Mouse (Mus musculus) intestine, embryonic 15.5 days (tissue): ENCODE measurements at regions not wholly inside any gene's neighbourhood (a gene's known extent, or its start where the extent isn't known, plus 50 kb on each side); places are given as distances from the start of the nearest gene placed in this dataset.
A peak's percentile ranks its signal among the peaks of the same experiment; 100 is the strongest.

Source experiments
- ATAC-seq: fragments of 200-750 bp; cut with Nextera tagmentation; 2 replicates; pipeline ENCODE4 v1.8.0; 2017; ENCODE audit warnings: moderate TSS enrichment, moderate library complexity
- H3K27ac ChIP-seq: fragments of 300-500 bp; sonication (generic); 2 replicates; pipeline ENCODE4 v1.5.1; 2015; ENCODE audit warnings: mild to moderate bottlenecking, inconsistent platforms
- H3K27me3 ChIP-seq: fragments of 300-500 bp; sonication (generic); replicated peaks from 2 replicates; pipeline ENCODE4 v1.6.1; 2015; ENCODE audit warnings: inconsistent platforms
- H3K36me3 ChIP-seq: fragments of 300-500 bp; sonication (generic); 2 replicates; pipeline ENCODE4 v1.6.1; 2015; ENCODE audit warnings: inconsistent platforms
- H3K4me1 ChIP-seq: fragments of 300-500 bp; sonication (generic); replicated peaks from 2 replicates; pipeline ENCODE4 v1.6.1; 2015; ENCODE audit warnings: inconsistent platforms
- H3K4me2 ChIP-seq: fragments of 300-500 bp; sonication (generic); replicated peaks from 2 replicates; pipeline ENCODE4 v1.6.1; 2015; ENCODE audit warnings: mild to moderate bottlenecking, inconsistent platforms
- H3K4me3 ChIP-seq: fragments of 300-500 bp; sonication (generic); replicated peaks from 2 replicates; pipeline ENCODE4 v1.5.1; 2015; ENCODE audit warnings: inconsistent platforms
- H3K9ac ChIP-seq: fragments of 300-500 bp; sonication (generic); 2 replicates; pipeline ENCODE4 v1.6.1; 2015; ENCODE audit warnings: inconsistent platforms
- H3K9me3 ChIP-seq: fragments of 300-500 bp; sonication (generic); 2 replicates; pipeline ENCODE4 v1.6.1; 2016; ENCODE audit warnings: inconsistent platforms
- WGBS: fragments of 180-500 bp; shearing (Covaris S2); methylation state at CpG from one replicate; pipeline ENCODE4 v1.1.7; 2015; 5-methylcytosine and 5-hydroxymethylcytosine counted together

DNA sequence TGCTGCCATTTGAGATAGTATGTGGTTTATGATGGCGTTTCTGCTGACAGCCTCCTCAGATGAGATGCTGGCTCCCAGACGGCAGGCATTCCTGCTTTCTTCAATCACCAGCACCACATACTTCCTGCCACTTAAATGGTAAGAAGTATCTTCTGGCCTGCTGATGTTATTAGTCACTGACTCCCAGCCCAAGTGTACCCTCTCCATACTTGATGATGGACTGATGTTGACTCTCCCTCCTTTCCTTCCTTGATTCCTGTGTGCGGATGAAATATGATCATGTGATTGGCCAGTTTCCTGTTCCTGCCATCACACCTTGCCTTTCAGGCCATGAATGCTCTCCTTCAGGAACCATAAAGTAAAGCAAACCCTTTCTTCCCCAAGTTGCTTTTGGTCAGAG is 50.8 kb upstream of the Rpl10-ps3 start:
- WGBS: 62% methylated on average over 3 of the region's 3 CpGs
- H3K36me3 ChIP-seq: no peaks in the 10 kb centered on the region
- H3K9ac ChIP-seq: no peak overlapping the region
- H3K9me3 ChIP-seq: no peaks in the 10 kb centered on the region
- no peaks in the 10 kb centered on the region for H3K4me1 ChIP-seq
- no peak for ATAC-seq
- no peak overlapping the region for H3K27ac ChIP-seq
- no peak overlapping the region for H3K4me3 ChIP-seq
- no peak overlapping the region for H3K4me2 ChIP-seq
- H3K27me3 ChIP-seq: no peaks in the 10 kb centered on the region

- WGBS: 33% methylated on average over 7 of the region's 7 CpGs
- no peak overlapping the region for H3K9ac ChIP-seq
- ATAC-seq: peak; percentile 56
- H3K4me3 ChIP-seq: no peak overlapping the region
- H3K36me3 ChIP-seq: no peaks in the 10 kb centered on the region
- H3K9me3 ChIP-seq: no peaks in the 10 kb centered on the region
- no peaks in the 10 kb centered on the region for H3K27me3 ChIP-seq
- H3K4me2 ChIP-seq: no peak overlapping the region
- H3K4me1 ChIP-seq: no peaks in the 10 kb centered on the region
- no peak overlapping the region for H3K27ac ChIP-seq
Measured at GRCm38 (mm10) chr9:50396051-50396450, 51.3 kb upstream of the Rpl10-ps3 start.

- 72% methylated on average over 4 of the region's 4 CpGs for WGBS
- ATAC-seq: no peak
- H3K9me3 ChIP-seq: no peaks in the 10 kb centered on the region
Measured at GRCm38 (mm10) chr9:50408396-50408795, 63.6 kb upstream of the Rpl10-ps3 start.

DNA sequence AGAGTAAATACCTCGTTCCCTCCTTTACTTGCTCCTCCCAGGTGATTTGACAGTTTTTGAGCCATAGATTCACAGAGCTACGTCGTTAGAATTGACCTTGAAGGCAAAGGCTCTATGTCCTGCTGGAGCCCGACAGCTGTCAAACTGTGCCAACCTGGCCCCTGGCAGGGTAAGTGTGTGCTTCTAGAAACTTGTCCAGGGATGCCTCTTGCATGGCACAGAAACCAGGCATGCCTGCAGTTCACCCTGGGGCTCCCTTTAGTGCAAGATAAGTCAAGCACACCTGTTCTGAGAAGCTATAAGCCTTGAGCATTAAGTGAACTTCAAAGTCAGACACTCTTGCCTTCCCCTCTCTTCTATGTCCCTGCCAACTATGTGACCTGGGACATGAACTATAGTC is 64.1 kb upstream of the Rpl10-ps3 start:
- no peaks in the 10 kb centered on the region for H3K9me3 ChIP-seq
- 59% methylated on average over 4 of the region's 4 CpGs for WGBS
- no peak for ATAC-seq

More at GRCm38 (mm10) chr9:50408396-50408795, 63.6 kb upstream of the Rpl10-ps3 start:
- Histone ChIP-seq H3K9ac (no peak overlapping the region), H3K27ac (no peak overlapping the region), H3K4me1 (no peaks in the 10 kb centered on the region), H3K36me3 (no peaks in the 10 kb centered on the region), H3K27me3 (no peaks in the 10 kb centered on the region), H3K4me3 (no peak overlapping the region), H3K4me2 (no peak overlapping the region)

GRCm38 (mm10) chr9:50412986-50413385 is 68.2 kb upstream of the Rpl10-ps3 start:
- 85% methylated on average over 8 of the region's 8 CpGs for WGBS
- no peak overlapping the region for H3K9ac ChIP-seq
- no peak for ATAC-seq
- H3K36me3 ChIP-seq: no peaks in the 10 kb centered on the region
- H3K27me3 ChIP-seq: no peaks in the 10 kb centered on the region
- H3K27ac ChIP-seq: no peak overlapping the region
- no peaks in the 10 kb centered on the region for H3K4me1 ChIP-seq
- H3K4me2 ChIP-seq: no peak overlapping the region
- H3K4me3 ChIP-seq: no peak overlapping the region
- no peaks in the 10 kb centered on the region for H3K9me3 ChIP-seq

More for the DNA sequence above, 64.1 kb upstream of the Rpl10-ps3 start:
- H3K36me3 ChIP-seq: no peaks in the 10 kb centered on the region
- H3K4me2 ChIP-seq: no peak overlapping the region
- H3K4me3 ChIP-seq: no peak overlapping the region
- no peak overlapping the region for H3K27ac ChIP-seq
- no peak overlapping the region for H3K9ac ChIP-seq
- H3K4me1 ChIP-seq: no peaks in the 10 kb centered on the region
- no peaks in the 10 kb centered on the region for H3K27me3 ChIP-seq

- 79% methylated on average over 9 of the region's 9 CpGs for WGBS
- no peaks in the 10 kb centered on the region for H3K27me3 ChIP-seq
- no peaks in the 10 kb centered on the region for H3K9me3 ChIP-seq
- no peak overlapping the region for H3K27ac ChIP-seq
- H3K4me2 ChIP-seq: no peak overlapping the region
- H3K9ac ChIP-seq: no peak overlapping the region
- H3K4me1 ChIP-seq: no peaks in the 10 kb centered on the region
- no peak for ATAC-seq
- no peaks in the 10 kb centered on the region for H3K36me3 ChIP-seq
- no peak overlapping the region for H3K4me3 ChIP-seq
Measured at GRCm38 (mm10) chr9:50413514-50414335, 69.0 kb upstream of the Rpl10-ps3 start.

- 61% methylated on average over 6 of the region's 6 CpGs for WGBS
- no peaks in the 10 kb centered on the region for H3K9me3 ChIP-seq
- no peaks in the 10 kb centered on the region for H3K4me1 ChIP-seq
- no peak overlapping the region for H3K27ac ChIP-seq
- H3K36me3 ChIP-seq: no peaks in the 10 kb centered on the region
- ATAC-seq: no peak
- no peak overlapping the region for H3K4me2 ChIP-seq
- H3K9ac ChIP-seq: no peak overlapping the region
- H3K4me3 ChIP-seq: no peak overlapping the region
- H3K27me3 ChIP-seq: no peaks in the 10 kb centered on the region
Measured at GRCm38 (mm10) chr9:50414796-50415340, 70.1 kb upstream of the Rpl10-ps3 start.

DNA sequence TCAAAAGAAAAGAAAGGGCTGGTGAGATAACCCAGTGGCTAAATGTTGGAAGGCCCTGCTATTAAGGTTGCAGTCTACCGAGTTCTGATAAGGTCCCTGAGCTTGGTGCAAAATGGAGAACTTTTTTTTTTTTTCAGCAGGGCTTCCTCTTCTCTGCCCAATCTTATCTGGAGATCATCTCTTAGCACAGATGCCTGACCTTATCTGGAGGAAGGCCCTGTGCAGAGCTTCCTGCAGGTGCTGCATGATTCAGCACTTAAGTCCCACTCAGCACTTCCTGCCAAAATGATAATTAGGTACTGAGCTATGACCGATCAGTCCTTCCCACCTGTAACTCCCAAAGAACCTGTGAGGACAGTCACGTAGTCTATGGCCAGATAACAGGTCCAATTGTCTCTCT is 71.9 kb upstream of the Rpl10-ps3 start:
- no peaks in the 10 kb centered on the region for H3K4me1 ChIP-seq
- H3K27ac ChIP-seq: no peak overlapping the region
- ATAC-seq: no peak
- no peaks in the 10 kb centered on the region for H3K27me3 ChIP-seq
- no peak overlapping the region for H3K4me3 ChIP-seq
- H3K9ac ChIP-seq: no peak overlapping the region
- no peaks in the 10 kb centered on the region for H3K9me3 ChIP-seq
- no peaks in the 10 kb centered on the region for H3K36me3 ChIP-seq
- H3K4me2 ChIP-seq: no peak overlapping the region
- 75% methylated on average over 3 of the region's 3 CpGs for WGBS

DNA sequence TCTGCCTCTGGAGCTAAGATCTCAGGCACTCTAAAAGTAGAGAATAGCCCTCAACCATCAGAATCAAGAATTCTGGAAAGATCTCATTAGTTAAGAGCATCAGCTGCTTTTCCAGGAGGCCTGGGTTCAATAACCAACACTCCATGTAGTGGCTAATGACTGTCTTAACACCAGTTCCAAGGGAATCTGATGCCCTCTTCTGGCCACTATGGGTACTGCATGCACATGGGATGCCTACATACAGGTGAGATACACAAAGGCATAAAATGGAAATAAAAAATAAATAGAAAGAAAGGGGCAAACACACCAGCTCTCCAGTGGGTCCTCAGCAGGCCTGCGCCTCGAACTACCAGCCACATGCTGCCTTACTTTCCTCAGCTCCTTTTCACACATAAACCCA is 73.3 kb upstream of the Plet1 start:
- no peaks in the 10 kb centered on the region for H3K4me1 ChIP-seq
- no peaks in the 10 kb centered on the region for H3K36me3 ChIP-seq
- H3K27me3 ChIP-seq: no peaks in the 10 kb centered on the region
- H3K4me3 ChIP-seq: no peak overlapping the region
- no peak overlapping the region for H3K4me2 ChIP-seq
- no peak for ATAC-seq
- 91% methylated on average over 2 of the region's 2 CpGs for WGBS
- H3K9me3 ChIP-seq: no peaks in the 10 kb centered on the region
- H3K27ac ChIP-seq: no peak overlapping the region
- no peak overlapping the region for H3K9ac ChIP-seq

DNA sequence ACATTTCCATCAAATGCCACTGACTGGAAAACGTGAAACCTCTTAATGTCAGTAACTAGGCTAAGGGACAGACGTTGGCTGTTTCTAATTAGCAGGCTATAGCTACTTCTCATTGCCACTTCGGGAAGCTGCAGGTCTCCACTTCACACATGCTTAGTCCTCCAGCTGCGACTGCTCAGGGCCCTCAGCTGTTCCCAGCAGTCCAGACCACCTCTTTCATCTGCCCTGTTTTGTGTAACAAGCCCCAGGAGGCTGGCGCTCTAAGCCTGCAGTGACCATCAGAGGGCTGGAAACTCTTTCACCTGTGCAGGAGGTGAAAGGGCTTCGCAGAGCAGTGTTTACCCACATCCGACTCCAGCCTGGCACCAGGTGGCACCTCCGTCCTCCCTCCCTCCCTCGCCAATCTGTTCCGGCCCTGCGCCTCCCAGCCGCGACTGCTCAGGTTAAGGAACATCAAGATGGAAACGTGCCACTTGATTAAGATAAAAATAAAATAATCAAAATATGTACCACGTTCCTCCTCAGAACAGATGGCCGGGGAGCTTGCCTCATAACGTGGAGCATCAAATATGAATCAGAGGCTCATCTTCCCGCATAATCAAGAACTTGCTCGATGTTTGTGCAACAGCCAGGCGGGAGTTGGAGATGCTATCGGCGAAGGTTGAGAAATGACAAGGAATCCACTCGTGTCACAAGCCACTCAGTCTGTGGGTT is 72.6 kb upstream of the Plet1 start:
- WGBS: 85% methylated on average over 23 of the region's 23 CpGs
- no peak overlapping the region for H3K9ac ChIP-seq
- no peak for ATAC-seq
- no peaks in the 10 kb centered on the region for H3K27me3 ChIP-seq
- no peaks in the 10 kb centered on the region for H3K4me1 ChIP-seq
- no peak overlapping the region for H3K4me2 ChIP-seq
- no peak overlapping the region for H3K4me3 ChIP-seq
- H3K27ac ChIP-seq: no peak overlapping the region
- H3K9me3 ChIP-seq: no peaks in the 10 kb centered on the region
- no peaks in the 10 kb centered on the region for H3K36me3 ChIP-seq

DNA sequence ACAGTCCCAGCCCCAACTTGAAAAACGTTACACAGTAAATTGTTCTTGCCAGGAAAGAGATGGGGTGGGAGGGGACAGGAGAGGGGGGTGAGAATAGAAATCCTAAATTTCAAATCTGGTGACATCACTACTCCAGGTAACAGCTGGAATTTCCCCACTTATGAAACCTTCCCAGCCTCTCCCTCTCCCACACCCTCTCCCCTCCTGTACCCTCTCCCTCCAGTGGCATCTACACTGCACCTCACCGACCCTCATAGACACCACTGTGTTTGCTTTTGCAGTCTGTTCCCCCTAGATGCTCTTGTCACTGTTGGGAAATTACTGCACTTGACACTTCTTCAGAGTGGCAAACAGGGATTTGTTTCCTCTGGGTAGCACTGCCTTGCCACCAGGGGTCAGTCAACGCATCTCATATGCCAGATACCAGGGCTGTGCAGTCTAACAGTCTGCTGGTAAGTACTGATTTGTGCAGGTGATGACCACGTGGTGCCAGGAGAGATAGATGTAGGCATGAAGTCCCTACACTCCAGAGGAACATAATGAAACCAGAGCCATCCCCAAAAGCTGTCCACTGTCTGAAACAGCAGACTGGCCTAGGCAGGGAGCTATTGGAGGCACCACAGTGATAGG is 68.3 kb upstream of the Plet1 start:
- no peak for ATAC-seq
- no peak overlapping the region for H3K4me2 ChIP-seq

DNA sequence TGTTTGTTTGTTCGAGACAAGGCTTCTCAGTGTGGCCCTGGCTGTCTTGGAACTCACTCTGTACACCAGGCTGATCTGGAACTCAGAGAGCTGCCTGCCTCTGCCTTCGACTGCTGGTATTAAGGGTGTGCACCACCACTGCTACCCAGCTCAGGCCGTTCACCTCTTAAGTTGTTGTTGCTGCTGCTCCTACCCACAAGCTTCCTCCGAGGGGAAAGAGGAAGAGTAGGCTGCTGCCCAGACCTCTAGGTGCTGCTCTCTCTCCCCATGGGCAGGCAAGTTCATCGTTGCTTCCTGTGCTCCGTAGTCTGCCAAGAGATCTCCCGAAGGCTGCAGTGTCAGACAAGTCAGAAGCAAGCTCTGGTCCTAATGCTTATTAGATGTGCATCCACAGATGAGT is 64.2 kb upstream of the Plet1 start:
- H3K4me3 ChIP-seq: no peak overlapping the region

More for the DNA sequence above, 68.3 kb upstream of the Plet1 start:
- no peaks in the 10 kb centered on the region for H3K36me3 ChIP-seq
- H3K4me1 ChIP-seq: no peaks in the 10 kb centered on the region
- H3K4me3 ChIP-seq: no peak overlapping the region
- H3K27me3 ChIP-seq: no peaks in the 10 kb centered on the region
- H3K27ac ChIP-seq: no peak overlapping the region
- no peak overlapping the region for H3K9ac ChIP-seq
- no peaks in the 10 kb centered on the region for H3K9me3 ChIP-seq
- WGBS: 35% methylated on average over 4 of the region's 4 CpGs

More for the DNA sequence above, 64.2 kb upstream of the Plet1 start:
- Histone ChIP-seq H3K9ac (no peak overlapping the region), H3K4me1 (no peaks in the 10 kb centered on the region), H3K9me3 (no peaks in the 10 kb centered on the region), H3K36me3 (no peaks in the 10 kb centered on the region), H3K27ac (no peak overlapping the region), H3K27me3 (no peaks in the 10 kb centered on the region), H3K4me2 (no peak overlapping the region)
- WGBS: 80% methylated on average over 7 of the region's 7 CpGs
- ATAC-seq: no peak
